Mouse (Mus musculus) cerebellum, adult 2 months (tissue): Measurements from ENCODE around the gene Dscaml1.

Source experiments
- CTCF ChIP-seq: fragments of 200-500 bp; IDR thresholded peaks from 2 replicates; pipeline ENCODE4 v1.5.1; 2011; ENCODE audit warnings: low read depth, mild to moderate bottlenecking, control low read depth, low read length, moderate library complexity, borderline replicate concordance; ENCODE audit not compliant: insufficient read depth
- POLR2A ChIP-seq: fragments of 200-500 bp; IDR thresholded peaks from 2 replicates; pipeline ENCODE4 v1.6.1; 2011; ENCODE audit warnings: low read length, control low read depth, borderline replicate concordance; ENCODE audit not compliant: insufficient read depth

- no peak for TF ChIP-seq POLR2A
- no peak for TF ChIP-seq CTCF
Observed at GRCm38 (mm10) chr9:45504977-45505376, 78.5 kb downstream of the Dscaml1 start.
